Mouse (Mus musculus) C3H10T1/2 (cell line): ENCODE measurements around the gene Vmn1r151. TPM values are rescaled to one million over a fixed set of nuclear protein-coding genes. Genes with fewer than 3 reads are reported as not detected.

Experiments used
- polyA plus RNA-seq, 2 experiments: library from polyadenylated mRNA; unstranded; fragments of >200 nt; fragmentation: generic; extraction: Trizol; gene quantifications; one replicate each; pipeline ENCODE4 v1.2.1; 2012; ENCODE audit warnings: missing spikeins in 2 of 2

Vmn1r151 gene
- not detected for polyA plus RNA-seq

DNA sequence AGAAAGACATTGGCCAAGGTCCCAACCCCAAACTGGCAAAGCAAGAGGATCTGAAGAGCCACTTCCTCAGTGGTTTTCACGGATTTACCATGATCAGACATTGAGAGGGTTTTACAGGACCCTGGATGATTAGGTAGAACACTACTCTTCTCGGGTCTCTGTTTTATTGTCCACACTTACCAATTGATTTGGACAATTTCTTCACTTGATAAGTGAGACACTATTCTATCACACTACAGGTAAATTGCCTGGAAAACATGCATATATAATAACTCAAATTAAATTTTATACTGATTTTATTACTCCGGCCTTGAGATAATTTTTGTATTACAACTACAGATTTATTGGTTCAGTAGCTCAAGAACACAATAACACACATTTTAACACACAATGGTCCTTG, at the start of gene Vmn1r151:
Gene Vmn1r151 (minus strand): TSS at position 101 of the 400 bp plus-strand sequence.

DNA sequence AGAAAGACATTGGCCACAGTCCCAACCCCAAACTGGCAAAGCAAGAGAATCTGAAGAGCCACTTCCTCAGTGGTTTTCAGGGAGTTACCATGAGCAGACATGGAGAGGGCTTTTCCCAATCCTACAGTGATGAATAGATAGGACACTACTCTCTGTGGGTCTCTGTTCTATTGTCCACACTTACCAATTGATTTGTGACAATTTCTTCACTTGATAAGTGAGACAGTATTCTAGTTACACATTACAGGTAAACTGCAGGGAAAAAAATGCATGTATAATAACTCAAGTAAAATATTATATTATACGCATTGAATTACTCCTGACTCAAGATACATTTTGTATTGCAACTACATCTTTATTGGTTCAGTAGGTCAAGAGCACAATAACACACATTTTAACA, 35.3 kb upstream of the Vmn1r151 start, which contains the start of gene Gm8677:
Gene Gm8677 (minus strand): TSS at position 101 of the 400 bp plus-strand sequence.

DNA sequence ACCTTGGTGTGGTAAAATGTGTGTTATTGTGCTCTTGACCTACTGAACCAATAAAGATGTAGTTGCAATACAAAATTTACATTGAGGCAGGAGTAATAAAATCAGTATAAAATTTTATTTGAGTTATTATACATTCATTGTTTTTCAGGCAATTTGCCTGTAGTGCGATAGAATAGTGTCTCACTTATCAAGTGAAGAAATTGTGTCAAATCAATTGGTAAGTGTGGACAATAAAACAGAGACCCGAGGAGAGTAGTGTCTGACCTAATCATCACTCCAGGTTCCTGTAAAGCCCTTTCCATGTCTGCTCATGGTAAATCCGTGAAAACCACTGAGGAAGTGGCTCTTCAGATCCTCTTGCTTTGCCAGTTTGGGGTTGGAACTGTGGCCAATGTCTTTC, 23.2 kb upstream of the Vmn1r151 start, which contains the start of gene Vmn1r152:
Gene Vmn1r152 (plus strand): TSS at position 301 of the 400 bp plus-strand sequence.

DNA sequence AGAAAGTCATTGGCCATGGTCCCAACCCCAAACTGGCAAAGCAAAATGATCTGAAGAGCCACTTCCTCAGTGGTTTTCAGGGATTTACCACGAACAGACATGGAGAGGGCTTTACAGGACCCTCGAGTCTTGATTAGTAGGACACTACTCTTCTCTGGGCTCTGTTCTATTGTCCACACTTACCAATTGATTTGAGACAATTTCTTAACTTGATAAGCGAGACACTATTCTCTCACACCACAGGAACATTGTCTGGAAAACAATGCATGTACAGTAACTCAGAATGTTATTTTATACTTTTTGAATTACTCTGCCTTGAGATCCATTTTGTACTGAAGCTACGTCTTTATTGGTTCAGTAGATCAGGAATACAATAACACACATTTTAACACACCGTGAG, 35.5 kb downstream of the Vmn1r151 start, which contains the start of gene Gm10665:
Gene Gm10665 (minus strand): TSS at position 101 of the 400 bp plus-strand sequence.

Other genes starting within 250 kb of the Vmn1r151 start
- not detected for gene Gm4187, start 170.0 kb downstream of the Vmn1r151 start, polyA plus RNA-seq
- not detected for gene Gm8660, start 128.6 kb downstream of the Vmn1r151 start, polyA plus RNA-seq
- gene Vmn1r148, start 86.1 kb downstream of the Vmn1r151 start, polyA plus RNA-seq, result not detected
- not detected for gene Vmn1r149, start 61.4 kb downstream of the Vmn1r151 start, polyA plus RNA-seq
- gene Gm10665, start 35.6 kb downstream of the Vmn1r151 start, polyA plus RNA-seq, result not detected
- gene Vmn1r152, start 23.3 kb upstream of the Vmn1r151 start, polyA plus RNA-seq, result not detected
- gene Gm8677, start 35.2 kb upstream of the Vmn1r151 start, polyA plus RNA-seq, result not detected
- not detected for gene Gm4201, start 65.7 kb upstream of the Vmn1r151 start, polyA plus RNA-seq
- not detected for gene Gm4565, start 88.4 kb upstream of the Vmn1r151 start, polyA plus RNA-seq
- not detected for gene Vmn1r155, start 158.3 kb upstream of the Vmn1r151 start, polyA plus RNA-seq
- not detected for gene Gm8693, start 192.6 kb upstream of the Vmn1r151 start, polyA plus RNA-seq
- not detected for gene Gm4567, start 220.0 kb upstream of the Vmn1r151 start, polyA plus RNA-seq